Mouse (Mus musculus): ENCODE measurements at regions not wholly inside any gene's neighbourhood (a gene's known extent, or its start where the extent isn't known, plus 50 kb on each side); places are given as distances from the start of the nearest gene placed in this dataset.

GRCm38 (mm10) chr17:14144082-14144481, 60.0 kb downstream of the Dact2 start:
- no peak for DNase-seq (ENCODE audit: low read depth, low spot score)

DNA sequence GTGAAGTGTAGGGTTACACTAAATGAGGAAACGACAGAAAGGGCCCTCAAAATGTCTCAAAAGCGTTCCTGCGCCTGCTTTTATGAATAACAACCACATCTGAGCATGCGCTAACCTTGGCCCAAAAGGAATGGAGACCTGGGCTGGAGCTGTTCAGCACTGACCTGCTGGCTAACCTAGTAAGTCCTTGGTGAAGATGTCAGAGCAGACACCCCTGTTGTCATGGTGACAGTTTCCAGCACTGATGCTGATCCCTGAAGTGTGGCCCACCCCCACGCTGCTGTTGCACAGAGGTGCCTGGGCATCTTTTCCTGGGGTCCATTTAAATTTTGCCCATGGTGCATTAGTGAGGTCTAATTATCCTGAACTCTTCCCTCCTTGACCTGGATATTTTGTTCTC, 62.4 kb downstream of the Dact2 start:
- no peak for DNase-seq (ENCODE audit: low read depth, low spot score)

DNA sequence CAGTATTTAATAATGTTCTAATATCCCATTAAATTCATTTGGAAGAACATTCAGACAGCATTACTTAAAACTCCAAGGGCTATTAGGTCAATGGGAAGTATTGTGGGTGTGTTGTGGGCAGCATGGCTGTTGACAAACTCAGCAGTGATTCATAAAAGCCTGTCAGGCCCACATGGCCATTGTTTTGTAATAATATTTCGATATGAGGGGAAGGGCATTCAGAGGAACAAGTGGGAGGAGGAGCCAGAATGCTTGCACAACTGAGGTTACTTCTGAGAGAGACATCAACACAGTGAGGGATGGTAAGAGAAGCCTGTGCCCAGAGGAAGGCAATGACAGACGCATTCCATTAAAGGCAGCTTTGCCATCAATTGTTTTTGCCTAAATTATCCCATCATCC, 63.8 kb downstream of the Dact2 start:
- no peak for DNase-seq (ENCODE audit: low read depth, low spot score)

DNA sequence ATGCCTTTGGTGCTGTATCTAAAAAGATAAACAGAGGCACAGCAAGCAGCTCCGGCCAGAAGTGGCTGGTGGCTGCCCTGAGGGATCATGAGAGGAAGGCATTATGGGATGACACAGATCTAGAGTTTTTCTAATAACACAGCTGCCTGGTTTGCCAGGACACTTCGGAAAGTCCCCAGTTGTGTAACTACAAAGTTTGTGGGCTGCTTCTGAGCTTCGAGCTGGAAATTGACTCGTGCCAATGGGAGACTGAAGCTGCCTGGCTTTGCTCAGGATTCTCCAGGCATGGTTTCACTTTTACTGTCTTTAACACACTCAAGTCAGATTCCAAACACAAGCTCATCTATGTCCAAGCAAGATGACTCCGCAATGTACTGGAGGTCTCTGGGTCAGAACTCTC, 65.2 kb downstream of the Dact2 start:
- no peak for DNase-seq (ENCODE audit: low read depth, low spot score)

- DNase-seq (ENCODE audit: low read depth, low spot score) = peak; percentile 79
Observed at GRCm38 (mm10) chr17:14136702-14137315, 67.3 kb downstream of the Dact2 start.

DNA sequence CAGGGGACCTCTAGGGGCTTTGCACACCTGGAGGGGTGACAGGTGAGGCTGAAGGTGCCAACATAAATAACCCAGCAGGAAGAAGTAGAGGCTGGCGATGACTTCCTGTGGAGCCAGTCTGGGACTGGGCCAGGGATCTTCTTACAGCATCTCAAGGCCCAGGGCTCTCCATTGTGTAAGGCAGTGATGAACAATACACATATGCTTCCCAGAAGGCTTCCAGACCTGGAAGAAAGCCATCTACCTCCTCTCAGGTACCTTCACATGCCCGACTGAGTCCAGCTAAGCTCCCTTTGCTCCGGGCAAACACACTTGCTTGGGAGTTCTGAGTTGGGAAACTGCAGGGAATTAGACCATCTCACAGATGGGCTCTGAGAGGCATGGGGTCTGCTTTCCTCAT, 69.5 kb downstream of the Dact2 start:
- no peak for DNase-seq (ENCODE audit: low read depth, low spot score)

- DNase-seq (ENCODE audit: low read depth, low spot score) = no peak
Observed at GRCm38 (mm10) chr17:14133986-14134385, 70.1 kb downstream of the Dact2 start.

GRCm38 (mm10) chr17:14127031-14127430, 67.7 kb upstream of the Gm7358 start:
- DNase-seq (ENCODE audit: low read depth, low spot score) = peak; percentile 45

- no peak for DNase-seq (ENCODE audit: low read depth, low spot score)
Observed at GRCm38 (mm10) chr17:14118863-14119262, 59.5 kb upstream of the Gm7358 start.

DNA sequence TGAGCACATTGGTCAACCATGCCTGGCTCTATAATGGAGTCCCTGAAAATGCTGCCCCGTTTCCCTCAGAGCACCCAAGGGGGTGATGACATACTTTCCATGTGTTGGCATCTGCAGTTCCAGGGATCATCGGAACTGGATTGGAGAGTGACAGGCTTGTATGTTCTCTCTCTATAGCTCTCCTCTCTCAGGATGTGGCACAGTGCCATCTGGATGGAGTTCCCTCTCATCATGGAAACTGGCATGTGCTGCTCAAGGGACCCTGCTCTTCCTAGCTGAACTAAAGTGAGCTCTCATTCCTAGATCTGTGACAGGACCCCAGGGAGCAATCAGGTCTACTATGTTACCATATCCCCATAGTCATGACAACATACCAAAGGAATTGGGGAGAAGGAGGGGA, 56.9 kb upstream of the Gm7358 start:
- DNase-seq (ENCODE audit: low read depth, low spot score) = no peak

DNA sequence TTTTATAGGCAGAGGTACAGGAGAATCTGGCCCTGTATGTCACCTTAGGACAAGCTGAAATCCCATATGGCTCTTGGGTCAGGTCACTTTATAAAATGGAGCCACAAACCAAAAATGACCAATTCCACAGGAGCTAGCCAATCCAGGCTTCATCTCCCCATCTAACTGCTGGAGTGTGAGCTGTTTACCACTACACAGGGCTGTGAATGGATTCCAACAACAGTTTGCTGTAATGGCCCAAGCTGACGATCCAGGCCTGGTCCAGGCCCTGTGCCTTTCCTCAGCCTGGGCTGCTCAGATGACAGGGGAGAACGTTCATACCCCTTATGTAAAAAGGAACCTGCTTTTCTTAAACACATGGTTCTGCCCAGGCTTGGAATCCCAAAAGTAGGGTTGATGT, 55.5 kb upstream of the Gm7358 start:
- DNase-seq (ENCODE audit: low read depth, low spot score) = no peak

GRCm38 (mm10) chr17:14111692-14112091, 52.4 kb upstream of the Gm7358 start:
- DNase-seq (ENCODE audit: low read depth, low spot score) = peak; percentile 42
